Mouse (Mus musculus) kidney, adult 8-10 months (tissue): ENCODE results near the gene Sclt1.
"Not testable (repeated sequence)": the region's sequence is repeated elsewhere in the genome, so short reads cannot be mapped to it uniquely, and the experiment has no call there.

Source experiments
- DNase-seq, 2 experiments: peaks; one replicate each; pipeline ENCODE4 v3.0.0; 2022

Gene Sclt1

DNA sequence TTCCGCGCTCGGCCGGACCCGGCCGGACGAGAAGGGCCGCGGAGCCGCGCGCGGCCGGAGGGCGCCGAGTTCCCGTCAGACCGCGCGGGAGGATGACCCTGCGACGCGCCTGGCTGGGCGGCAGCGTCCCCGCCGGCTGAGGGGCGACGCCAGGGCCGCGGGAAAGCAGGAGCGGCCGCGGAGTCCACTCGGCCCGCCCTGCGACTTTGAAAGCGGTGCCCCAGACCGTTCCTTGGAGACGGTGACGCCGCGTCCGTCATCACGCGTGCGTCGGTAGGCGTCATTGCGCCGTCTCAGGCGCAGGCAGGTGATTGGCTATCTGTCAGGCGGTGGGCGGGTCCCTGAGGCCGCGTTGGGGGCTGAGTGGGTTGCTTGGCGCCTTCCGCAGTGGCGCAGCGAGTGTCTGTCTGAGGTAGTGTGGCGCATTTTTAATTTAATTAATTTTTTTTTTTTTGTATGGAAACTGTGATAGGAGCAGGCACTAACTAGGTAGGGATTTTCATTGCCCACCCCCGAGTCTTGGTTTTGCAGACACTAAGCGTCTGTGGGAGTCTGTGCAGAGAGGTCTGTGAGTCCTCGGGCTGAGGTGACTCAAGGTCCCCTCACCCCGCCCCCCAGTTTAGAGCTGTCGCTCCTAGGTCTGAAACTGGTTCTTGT is at the start of gene Sclt1, which contains the start of gene D3Ertd751e:
TSS of gene Sclt1 (minus strand) at position 237 of the 657 bp plus-strand sequence.
TSS of gene D3Ertd751e (plus strand) at position 334 of the 657 bp plus-strand sequence.
- DNase-seq, result peak; percentile 96

DNA sequence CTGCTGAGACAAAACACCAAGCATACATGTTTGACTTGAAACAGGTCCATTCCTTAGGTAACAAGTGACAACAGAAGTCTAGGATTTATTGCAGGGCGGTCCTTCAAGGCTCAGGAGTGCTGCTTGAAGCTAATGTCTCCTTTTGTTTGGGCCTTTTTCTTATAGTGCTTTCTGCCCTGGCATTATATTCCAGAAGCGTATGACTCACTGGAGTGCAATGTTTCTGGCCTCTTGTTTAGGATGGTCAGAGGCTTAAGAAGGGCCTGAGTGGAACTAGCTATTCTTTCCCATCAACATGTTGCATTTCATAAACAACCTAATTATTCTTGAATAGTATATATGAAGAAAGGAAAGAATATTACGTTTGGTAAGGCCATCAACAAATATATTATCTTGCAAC is 19.8 kb upstream of the Sclt1 start:
- no peak for DNase-seq

DNA sequence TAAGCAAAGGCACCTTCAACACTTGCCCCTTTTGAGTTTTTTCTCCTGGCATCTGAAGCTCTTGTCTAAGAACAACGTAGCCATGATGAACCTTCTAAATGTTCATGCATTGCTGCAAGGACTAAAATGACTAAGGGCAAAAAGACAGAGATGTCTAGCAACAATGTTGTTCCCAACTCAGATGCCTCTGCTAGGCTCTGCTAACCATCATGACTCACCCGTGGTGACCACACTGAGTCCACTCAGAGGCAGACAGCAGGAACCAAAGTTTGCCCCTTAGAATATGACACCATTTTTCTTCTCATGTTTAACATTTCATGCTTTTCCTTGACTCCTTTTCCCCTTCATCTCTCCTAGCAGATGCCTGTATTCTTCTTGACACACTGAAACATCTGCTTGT is 12.2 kb upstream of the Sclt1 start:
- no peak for DNase-seq

DNA sequence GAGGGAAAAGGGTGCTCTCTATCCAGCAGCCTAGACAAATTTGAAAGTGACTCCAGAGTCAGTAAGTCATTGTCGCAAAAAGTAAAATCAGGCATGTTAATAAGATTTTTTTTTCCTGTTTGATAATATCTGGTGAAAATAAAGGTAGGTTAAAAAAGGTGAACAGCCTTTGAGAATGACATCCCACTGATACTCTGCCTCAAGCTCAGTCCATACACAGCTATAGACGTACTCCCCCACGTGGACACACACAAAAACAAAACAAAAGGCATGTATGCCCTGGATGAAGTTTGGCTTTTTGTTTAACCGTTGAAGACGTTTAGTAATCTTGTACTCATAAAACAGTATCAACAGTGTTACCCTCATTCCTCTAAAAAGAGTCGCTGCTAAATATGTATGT is 1.1 kb upstream of the Sclt1 start:
- DNase-seq, result peak in 1 of 2 experiments; percentile 20

DNA sequence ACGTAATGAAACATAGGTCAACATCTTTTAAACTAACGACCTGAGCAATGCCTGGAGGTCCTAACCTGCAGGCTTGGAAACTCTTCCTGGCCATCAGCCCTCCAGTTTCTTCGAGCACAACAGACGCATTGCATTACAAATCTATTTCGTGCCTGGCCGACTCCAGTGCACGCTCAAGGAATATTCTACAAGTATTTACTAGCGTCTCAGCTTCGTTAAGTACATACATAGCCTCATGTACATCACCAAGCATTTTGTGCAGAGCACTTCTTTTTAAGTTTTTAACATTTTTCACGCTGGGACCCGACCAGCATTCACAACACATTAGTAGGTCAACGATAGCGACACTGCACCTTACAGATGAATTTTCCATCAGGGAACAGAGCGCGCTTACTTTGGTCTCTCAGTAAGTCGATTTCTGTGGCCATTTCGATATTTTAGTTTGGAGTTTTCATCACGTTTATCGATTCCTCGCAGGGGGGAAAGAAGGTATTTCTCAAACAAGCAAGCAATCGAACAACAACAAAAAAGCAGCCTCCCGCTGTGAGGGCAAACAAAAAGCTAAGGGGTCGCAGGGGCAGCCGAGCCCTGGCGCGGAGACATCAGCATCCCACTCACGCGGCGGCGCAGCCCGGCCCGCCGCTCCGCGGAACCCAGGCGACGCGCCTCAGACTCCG is 575 bp downstream of the Sclt1 start:
- peak; percentile 7 to 8 for DNase-seq

DNA sequence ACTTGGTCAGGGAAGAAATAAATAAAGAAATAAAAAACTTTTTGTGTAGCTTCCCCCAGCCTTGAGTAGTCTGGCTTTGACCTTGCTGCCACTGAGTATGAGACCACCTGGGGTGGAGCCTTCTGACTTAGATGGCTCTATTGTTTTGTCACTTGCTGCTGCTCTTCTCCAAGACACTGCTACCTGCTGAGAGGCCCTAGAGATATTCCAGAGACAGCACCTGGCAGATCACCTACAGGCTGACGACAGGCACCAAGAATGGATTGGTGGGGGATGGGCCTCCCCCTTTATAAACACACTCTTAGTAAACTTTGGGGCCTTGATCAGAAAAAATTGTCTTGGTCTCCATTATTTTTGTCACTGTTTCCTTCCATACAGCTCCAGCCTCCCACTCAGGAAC is 46.6 kb downstream of the Sclt1 start:
- DNase-seq, result no peak

DNA sequence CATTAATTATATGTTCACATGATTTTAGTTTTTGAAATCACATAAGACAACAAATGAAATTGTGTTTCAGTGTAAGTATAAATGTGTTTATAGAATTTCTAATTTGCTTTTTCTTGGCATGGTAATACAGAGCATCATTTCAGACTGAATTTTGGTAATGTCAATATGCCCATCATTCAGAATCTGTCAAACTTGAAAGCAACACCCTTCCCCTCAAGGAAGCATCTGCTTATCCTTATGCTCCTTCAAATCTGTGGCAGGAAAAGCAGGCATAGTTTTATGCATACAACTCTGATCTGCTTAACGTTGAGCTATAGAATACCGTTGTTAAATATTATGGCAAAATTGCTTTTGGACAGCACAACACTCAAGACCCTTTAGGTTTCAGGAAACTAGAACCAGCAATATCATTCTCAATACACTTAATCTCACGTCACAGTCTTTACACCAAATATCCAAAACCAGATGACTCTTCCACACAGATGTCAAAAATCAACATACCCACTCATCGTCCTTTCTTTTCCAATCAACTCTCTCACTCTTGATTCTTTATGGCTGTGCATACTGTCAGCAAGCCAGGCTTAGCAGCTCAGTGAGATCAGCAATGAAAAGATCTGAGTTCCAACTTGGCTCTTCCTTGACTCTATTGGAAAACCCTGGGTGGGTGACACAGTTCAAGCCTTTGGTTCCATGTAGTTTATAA is 49.7 kb downstream of the Sclt1 start:
- DNase-seq, result no peak

DNA sequence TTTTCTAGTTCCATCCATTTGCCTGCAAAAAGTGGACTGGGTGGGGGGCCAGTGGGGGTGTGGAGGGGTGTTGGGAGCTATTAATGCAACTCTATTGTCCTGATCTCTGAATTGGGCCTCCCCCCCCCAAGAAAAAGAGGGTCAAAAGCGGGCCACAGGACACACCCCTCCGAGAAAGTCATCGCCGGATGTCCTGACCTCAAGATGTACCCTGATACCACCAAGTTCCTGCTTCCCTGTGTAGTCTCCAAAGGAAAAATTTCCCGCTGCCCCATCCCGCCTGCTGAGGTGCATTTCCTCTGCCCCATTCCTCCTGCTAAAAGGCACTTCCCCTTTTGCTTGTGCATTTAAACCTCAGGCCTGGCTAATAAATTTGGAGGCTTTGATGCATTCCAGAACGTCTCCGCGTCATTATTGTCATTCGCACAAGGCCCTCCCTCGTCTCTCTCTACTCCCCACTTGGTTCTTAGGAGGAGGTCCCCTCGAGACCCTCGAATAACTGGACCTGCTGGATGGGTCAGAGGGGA is 52.1 kb downstream of the Sclt1 start:
- not testable (repeated sequence) for DNase-seq

DNA sequence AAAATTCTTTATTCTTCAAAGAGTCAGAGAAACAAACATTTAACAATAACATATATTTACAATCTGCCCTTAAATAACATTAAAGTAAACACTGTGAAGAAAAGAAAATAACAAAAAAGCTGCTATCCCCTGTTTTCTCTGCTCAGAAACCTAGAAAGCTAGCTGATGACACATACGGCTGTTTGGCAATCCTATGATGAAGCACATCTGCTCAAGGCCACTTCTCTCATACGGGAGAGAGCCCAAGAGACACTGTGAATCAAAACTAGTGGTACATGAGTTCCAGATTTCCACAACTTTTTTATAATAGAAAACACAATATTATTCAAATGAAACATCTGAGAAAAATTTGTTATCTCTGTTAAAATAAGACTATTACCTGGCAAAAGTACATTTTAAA is 55.9 kb downstream of the Sclt1 start:
- no peak for DNase-seq

DNA sequence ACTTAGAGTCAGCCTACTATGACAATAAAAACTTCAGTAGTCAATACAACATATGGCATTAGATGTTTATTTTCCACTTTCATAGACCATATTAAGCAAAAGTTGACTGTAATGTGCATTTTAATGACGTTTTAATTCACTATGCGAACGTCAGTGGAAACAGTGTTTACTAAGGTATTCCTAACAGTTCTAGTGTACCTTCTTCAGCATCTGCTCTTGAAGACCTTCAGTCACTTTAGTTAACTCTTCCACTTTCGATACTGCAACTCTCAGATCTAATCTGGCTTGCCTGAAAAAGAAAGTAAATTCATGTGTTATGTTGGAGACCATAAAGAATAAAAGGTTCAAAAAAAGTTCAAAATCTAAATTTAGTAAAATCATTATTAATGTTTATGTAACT is 60.2 kb downstream of the Sclt1 start:
- no peak for DNase-seq

DNA sequence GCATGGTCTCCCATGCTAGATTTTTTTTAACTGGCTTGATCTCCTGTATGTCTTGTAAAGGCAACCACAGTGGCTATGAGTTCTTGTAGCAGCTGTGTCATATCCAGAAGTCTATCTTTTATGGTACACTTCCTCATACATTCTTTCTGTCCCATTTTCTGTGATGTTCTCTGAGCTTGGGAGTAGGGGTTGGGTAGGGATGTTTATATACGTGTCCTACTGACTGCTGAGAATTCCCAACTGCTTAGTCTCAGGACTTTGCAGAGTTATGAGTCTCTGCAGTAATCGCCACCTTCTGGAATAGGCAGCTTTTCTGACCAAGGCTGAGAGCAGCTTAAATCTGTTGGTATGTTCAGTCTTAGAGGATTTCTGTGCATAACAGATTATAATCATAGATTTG is 65.7 kb downstream of the Sclt1 start:
- no peak for DNase-seq

DNA sequence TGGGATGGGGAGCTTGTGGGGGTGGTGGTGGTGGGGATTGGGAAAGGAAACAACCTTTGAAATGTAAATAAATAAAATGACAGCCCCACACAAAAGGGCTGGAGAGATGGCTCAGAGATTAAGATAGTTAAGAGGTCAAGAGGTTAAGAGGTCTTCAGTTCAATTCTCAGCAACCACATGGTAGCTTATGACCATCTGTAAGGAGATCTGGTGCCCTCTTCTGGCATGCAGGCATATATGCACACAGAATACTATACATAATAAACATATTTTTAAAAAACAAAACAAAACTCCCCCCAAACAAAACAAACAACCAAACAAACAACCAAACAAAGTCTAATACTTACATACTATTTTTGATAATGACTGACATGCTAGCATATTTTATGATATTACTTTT is 67.5 kb downstream of the Sclt1 start:
- DNase-seq, result no peak

DNA sequence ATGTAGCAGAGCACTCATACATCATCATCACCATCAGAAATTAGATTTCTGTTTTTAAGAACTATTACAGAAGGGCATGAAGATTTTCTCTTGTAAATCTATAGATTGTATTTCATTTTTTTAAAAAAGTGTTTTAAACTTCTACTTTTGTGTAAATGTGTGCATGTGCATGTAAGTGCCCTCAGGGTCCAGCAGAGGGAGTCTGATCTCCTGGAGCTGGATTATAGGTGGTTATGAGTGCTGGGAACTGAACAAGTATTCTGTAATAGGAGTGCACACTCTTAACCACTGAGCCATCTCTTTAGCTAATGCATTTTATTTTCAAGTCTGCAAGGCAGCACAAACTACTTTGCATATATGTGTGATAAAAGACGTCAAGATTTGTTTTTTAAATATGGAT is 86.7 kb downstream of the Sclt1 start:
- DNase-seq, result no peak

DNA sequence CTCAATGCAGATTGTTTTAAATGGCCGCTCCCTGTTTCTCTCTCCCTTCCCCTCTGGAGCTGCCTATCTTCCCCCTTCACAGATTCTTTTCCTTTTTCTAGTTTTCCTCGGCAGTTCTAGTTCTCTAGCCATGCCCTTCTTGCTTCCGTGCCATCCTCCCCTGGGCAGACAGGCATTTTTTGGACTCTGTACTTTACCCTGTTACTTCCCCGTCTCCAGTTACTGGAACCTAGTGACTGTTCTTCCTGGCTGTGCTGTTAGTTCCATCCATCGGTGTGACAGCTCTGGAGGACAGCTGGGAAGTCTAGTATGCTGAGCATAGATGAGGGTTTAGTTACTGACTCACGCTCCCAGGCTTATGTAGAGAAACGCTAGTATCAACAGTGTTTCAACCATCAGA is 121.3 kb downstream of the Sclt1 start:
- peak; percentile 56 to 57 for DNase-seq

DNA sequence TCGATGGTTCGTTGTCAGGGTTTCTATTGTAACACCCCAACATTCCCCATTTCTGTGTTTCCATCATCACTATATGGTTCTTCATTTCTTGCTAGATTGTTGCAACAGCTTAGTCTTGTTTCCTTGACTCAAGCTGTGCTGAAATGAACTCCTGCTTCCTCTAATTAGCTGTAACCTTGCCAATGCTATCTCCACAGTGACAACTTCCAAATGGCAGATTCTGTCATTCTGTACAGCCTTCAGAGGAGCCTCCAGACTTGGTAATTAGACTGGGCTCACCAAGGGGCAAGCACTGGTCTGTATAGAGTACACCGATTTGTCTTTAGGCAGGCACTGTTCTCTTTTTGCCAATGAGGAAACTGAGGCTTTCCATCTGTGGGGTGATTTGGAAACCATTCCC is 123.8 kb downstream of the Sclt1 start:
- DNase-seq, result no peak

DNA sequence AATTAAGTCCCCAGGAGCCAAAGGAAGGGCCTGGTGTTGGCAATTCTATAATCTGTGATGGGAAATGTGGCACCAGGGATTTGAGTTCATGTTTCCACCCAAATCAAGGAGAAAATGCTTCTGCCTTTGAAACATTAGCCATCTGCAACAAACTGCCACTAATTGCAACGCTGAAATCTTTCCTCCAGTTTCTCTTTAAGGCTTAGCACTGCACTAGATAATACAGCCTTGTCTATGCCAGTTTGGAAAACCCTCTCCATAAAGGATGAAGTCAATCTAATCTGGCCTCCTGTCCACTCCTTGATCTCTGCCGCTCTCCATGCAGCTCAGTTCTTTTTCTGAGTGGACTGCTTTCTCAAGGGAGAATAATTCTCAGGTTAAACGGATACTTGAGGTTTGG is 124.3 kb downstream of the Sclt1 start:
- no peak for DNase-seq

DNA sequence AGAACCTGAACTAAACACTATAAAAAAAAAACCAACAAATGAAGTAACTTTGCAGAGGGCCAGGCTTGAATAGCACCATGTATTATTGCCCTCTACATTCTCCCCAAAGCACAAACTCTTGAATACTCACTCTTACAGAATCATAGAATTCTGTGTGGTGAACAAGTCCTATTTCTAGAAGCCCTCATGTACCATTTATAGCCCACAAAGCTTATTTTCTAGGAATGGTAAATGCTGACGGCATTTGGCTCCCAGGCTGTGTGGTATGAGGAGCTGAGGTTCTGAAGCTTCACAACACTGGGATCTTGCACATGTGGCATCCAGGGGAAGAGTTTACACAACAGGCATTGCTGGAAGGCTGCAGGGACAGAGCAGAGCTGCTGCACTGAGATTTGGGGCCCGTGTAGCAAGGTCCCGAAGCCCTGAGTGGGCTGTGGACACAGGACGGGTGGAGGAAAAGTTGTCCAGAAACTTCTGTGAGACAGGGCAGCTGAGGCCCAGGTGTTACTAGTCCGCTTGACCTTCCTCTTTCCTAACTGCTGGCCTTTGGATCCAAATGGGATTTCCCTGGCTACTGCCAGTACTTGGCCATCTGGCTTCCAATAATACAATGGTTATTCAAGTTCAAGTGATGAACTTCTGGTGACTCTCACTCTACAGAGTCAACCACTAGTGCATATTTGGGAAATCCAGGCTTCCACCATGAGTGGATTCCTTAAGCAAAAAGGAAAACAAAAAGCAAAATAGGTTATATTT is 127.9 kb downstream of the Sclt1 start:
- DNase-seq, result no peak

DNA sequence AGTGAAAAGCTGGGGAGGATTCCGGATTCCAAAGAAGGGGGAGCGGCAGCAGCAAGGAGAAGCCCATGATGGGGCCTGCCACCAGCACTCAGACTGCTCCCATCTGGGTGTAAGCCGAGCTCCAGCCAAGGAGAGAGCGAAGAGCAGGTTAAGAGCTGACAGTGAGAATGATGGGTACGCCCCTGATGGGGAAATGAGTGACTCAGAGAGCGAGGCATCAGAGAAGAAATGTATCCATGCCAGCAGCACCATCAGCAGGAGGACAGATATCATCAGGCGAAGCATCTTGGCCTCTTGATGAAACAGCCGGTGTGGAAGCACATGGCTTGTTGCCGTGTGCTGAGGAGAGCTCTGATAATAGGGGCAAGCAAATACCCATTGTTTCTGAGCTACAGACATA is 128.6 kb downstream of the Sclt1 start:
- no peak for DNase-seq

DNA sequence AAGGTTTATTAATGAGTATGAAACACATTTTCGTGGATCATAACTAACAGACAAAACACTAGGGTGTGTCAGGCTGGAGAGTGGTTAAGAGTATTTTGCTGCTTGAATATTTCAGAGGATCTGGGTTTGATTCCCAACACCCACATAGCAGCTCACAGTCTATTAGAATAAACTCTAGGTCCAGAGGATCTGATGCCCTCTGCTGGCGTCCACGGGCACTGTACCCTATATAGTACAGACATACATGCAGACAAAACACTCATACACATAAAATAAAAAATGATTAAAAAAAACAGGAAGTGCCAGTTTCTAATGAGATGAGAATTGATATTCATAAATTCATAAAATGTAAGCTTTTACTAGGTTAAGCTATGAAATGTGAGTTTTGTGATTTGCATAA is 130.1 kb downstream of the Sclt1 start:
- DNase-seq, result no peak

DNA sequence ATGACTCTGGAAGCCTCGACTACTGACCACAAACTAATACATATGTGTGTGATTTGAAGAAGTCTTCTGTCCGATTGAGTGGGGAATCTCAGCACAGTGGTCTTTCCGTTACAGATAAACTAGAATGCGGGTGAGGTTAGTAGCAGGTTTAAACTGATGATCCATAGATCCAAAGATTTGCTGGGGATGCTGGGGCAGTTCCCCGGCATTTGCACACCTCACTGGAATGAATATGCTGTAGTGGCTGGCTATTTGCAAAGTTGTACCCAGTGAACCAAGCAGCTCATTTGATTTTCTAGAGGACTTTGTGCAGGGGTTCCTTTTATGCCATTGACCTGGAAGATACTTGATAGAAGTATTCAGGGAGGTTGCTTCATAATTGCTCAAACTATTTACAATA is 133.2 kb downstream of the Sclt1 start:
- no peak for DNase-seq

DNA sequence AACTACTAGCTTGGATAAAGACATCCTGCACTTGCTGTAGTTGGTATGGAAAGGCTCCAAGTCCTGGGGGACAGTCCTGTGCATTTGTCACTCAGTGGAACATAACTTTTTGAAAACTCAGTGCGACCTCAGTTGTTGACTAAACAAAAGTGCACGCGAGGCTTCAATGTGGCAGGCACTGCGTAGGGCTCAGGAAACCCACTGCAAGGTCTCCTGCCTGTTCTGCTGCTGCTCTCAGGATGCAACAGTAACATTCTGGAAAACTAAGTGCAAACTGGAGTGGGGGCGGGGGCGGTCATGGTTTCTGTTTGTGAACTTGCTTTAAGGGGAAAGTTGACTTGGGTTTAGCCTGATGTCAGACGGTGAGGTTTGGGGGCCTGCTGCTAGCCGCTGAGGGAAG is 134.8 kb downstream of the Sclt1 start:
- no peak for DNase-seq

DNA sequence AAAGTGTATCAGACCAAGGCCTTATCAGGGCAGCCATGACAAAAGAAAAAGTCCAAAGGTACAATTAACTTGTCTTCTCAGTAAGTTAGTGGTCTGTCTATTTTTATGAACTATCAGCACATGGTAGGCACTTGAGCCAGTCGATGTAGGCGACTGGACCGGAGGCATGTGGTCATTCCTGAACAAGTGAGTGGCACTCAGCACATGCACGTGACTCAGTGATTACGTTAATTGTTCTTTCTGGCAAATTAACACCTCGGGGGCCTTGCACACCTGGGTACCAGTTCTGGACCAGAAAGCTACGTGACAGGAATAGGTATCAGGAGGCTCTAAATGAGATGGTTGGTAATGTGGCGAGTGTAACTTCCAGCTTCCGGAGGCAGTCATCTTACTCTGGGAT is 135.3 kb downstream of the Sclt1 start:
- DNase-seq, result no peak

DNA sequence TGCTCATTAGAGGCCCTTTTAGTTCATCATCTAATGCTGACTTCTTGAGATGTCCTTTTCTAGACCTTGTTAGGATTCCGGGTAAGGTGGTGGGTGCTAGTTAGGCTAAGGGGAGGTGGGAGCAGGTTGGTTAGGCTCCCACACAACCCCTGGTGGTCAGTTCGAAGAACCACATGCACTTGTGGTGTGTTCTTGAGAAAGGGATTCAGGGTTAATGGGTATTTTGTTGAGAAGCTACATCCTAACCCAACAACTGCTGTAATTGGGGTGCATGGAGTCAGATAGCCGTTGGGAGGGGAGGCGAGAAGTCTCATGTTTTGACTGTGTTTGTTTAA is 136.0 kb downstream of the Sclt1 start:
- DNase-seq, result no peak
